Mouse (Mus musculus) lung, postnatal 0 days (tissue): ENCODE data around the gene Wdr92. TPM values are rescaled to one million over a fixed set of nuclear protein-coding genes. Genes with fewer than 3 reads are reported as not detected.
A peak's percentile ranks its signal among the peaks of the same experiment; 100 is the strongest.

Experiments
- ATAC-seq: fragments of 200-750 bp; cut with Nextera tagmentation; 2 replicates; pipeline ENCODE4 v1.8.0; 2017; ENCODE audit warnings: moderate library complexity
- DNase-seq: peaks from one replicate; pipeline ENCODE4 v3.0.0-alpha.2; 2016; ENCODE audit warnings: low spot score
- H3K27ac ChIP-seq: fragments of 300-500 bp; sonication (generic); 2 replicates; pipeline ENCODE4 v1.5.1; 2014; ENCODE audit warnings: antibody characterized with exemption, mild to moderate bottlenecking, low read length, mixed read lengths
- H3K27me3 ChIP-seq: fragments of 300-500 bp; sonication (generic); replicated peaks from 2 replicates; pipeline ENCODE4 v1.6.1; 2014; ENCODE audit warnings: low read length, mixed read lengths; ENCODE audit not compliant: insufficient read depth
- H3K36me3 ChIP-seq: fragments of 300-500 bp; sonication (generic); 2 replicates; pipeline ENCODE4 v1.6.1; 2014; ENCODE audit warnings: low read length, mixed read lengths; ENCODE audit not compliant: insufficient read depth
- H3K4me1 ChIP-seq: fragments of 300-500 bp; sonication (generic); 2 replicates; pipeline ENCODE4 v1.6.1; 2014; ENCODE audit warnings: antibody characterized with exemption, low read depth, low read length, mixed read lengths; ENCODE audit not compliant: insufficient read depth
- H3K4me2 ChIP-seq: fragments of 300-500 bp; sonication (generic); replicated peaks from 2 replicates; pipeline ENCODE4 v1.6.1; 2014; ENCODE audit warnings: low read depth, mild to moderate bottlenecking, low read length, moderate library complexity, mixed read lengths
- H3K4me3 ChIP-seq: fragments of 300-500 bp; sonication (generic); 2 replicates; pipeline ENCODE4 v1.5.1; 2014; ENCODE audit warnings: low read depth, low read length
- H3K9ac ChIP-seq: fragments of 300-500 bp; sonication (generic); replicated peaks from 2 replicates; pipeline ENCODE4 v1.6.1; 2014; ENCODE audit warnings: low read depth, mild to moderate bottlenecking
- H3K9me3 ChIP-seq: fragments of 300-500 bp; sonication (generic); 2 replicates; pipeline ENCODE4 v1.6.1; 2016; ENCODE audit warnings: low read length, mixed read lengths
- CTCF ChIP-seq: IDR thresholded peaks from 2 replicates; pipeline ENCODE4 v1.5.1; 2016; ENCODE audit warnings: antibody characterized with exemption, mild to moderate bottlenecking
- EP300 ChIP-seq: IDR thresholded peaks from 2 replicates; pipeline ENCODE4 v1.6.1; 2016; ENCODE audit warnings: antibody characterized with exemption, mild to moderate bottlenecking, control low read depth
- WGBS: fragments of 180-500 bp; shearing (Covaris S2); extraction: QIAGEN DNeasy Blood & Tissue Kit; methylation state at CpG from one replicate; pipeline ENCODE4 v1.1.7; 2014; 5-methylcytosine and 5-hydroxymethylcytosine counted together
- polyA plus RNA-seq: library from polyadenylated mRNA; unstranded; fragments of >200 nt; fragmentation: Nextera tagmentation; extraction: Ambion mirVana; gene quantifications from 2 replicates; pipeline ENCODE4 v1.2.1, GENCODE M21; 2015

Gene Wdr92
- polyA plus RNA-seq, 1 experiment from 2014 or later = 16.1 TPM

DNA sequence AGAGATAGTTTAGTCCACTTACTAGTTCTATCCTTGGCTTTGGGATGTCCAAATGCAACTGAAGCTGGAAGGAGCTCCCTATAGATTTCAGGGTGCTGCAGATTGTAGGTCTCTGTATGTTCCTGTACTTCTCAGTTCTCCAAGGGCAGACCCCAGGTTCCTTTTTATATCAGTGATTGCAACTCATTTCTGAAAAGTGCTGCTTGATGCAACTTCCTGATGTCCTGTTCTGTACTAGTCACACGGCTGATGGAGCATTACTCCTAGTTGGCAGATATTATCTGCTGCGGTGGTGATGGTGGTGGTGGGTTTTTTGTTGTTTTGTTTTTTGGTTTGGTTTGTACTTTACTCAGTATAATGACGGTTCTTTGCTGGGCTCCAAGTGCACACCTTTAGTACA is 1.2 kb upstream of the Wdr92 start:
- Histone ChIP-seq H3K4me2 (no peak overlapping the region), H3K36me3 (no peaks in the 10 kb centered on the region), H3K4me1 (peaks cover 6% of the 10 kb centered on the region; the same call in 1 of the 2 replicates), H3K4me3 (no peak overlapping the region), H3K27me3 (no peaks in the 10 kb centered on the region), H3K9me3 (no peaks in the 10 kb centered on the region), H3K27ac (no peak overlapping the region), H3K9ac (no peak overlapping the region)
- ATAC-seq = no peak
- TF ChIP-seq CTCF (no peak), EP300 (no peak)
- no peak for DNase-seq
- 58% methylated on average over 3 of the region's 3 CpGs for WGBS

DNA sequence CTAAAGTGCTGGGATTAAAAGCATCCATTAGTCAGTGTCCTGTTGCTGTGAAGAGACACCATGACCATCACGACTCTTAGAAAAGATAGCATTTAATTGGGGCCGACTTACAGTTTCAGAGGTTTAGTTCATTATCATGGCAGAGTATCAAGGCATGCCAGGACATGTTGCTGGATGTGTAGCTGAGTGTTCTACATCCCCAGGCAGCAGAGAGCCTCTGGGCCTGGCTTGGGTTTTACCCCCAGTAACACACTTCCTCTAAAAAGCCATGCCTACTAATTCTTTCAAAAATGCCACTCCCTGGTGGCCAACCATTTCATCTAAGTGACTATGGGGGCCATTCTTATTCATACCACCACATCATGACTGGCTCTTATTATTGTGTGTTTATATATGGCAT is 1.3 kb downstream of the Wdr92 start:
- H3K27ac ChIP-seq = no peak overlapping the region
- no peaks in the 10 kb centered on the region for H3K9me3 ChIP-seq
- ATAC-seq (no peak), DNase-seq (no peak)
- no peaks in the 10 kb centered on the region for H3K36me3 ChIP-seq
- 88% methylated on average over 2 of the region's 2 CpGs for WGBS
- no peak overlapping the region for H3K9ac ChIP-seq
- H3K4me3 ChIP-seq = no peak overlapping the region
- H3K27me3 ChIP-seq = no peaks in the 10 kb centered on the region
- H3K4me1 ChIP-seq = peaks cover 6% of the 10 kb centered on the region; the same call in 1 of the 2 replicates
- H3K4me2 ChIP-seq = no peak overlapping the region
- TF ChIP-seq EP300 (no peak), CTCF (no peak)

- no peak overlapping the region for H3K4me3 ChIP-seq
- no peak for ATAC-seq
- no peaks in the 10 kb centered on the region for H3K27me3 ChIP-seq
- WGBS = 90% methylated on average over 3 of the region's 3 CpGs
- H3K9ac ChIP-seq = no peak overlapping the region
- no peak overlapping the region for H3K27ac ChIP-seq
- H3K4me2 ChIP-seq = no peak overlapping the region
- H3K9me3 ChIP-seq = no peaks in the 10 kb centered on the region
- H3K36me3 ChIP-seq = no peaks in the 10 kb centered on the region
- no peaks in the 10 kb centered on the region for H3K4me1 ChIP-seq
- TF ChIP-seq EP300 (no peak), CTCF (no peak)
- no peak for DNase-seq
Observed at GRCm38 (mm10) chr11:17187649-17188048, 5.7 kb downstream of the Wdr92 start.

- Histone ChIP-seq H3K4me2 (no peak overlapping the region), H3K27me3 (no peaks in the 10 kb centered on the region), H3K27ac (no peak overlapping the region), H3K9me3 (no peaks in the 10 kb centered on the region), H3K36me3 (no peaks in the 10 kb centered on the region), H3K4me1 (no peaks in the 10 kb centered on the region), H3K9ac (no peak overlapping the region), H3K4me3 (no peak overlapping the region)
- DNase-seq (no peak), ATAC-seq (no peak)
- no peak for TF ChIP-seq CTCF
- no peak for TF ChIP-seq EP300
- WGBS = 81% methylated on average over 3 of the region's 3 CpGs
Observed at GRCm38 (mm10) chr11:17188786-17189185, 6.9 kb downstream of the Wdr92 start.

- H3K27me3 ChIP-seq = no peaks in the 10 kb centered on the region
- DNase-seq = peak; percentile 49
Observed at GRCm38 (mm10) chr11:17192151-17192844, 10.4 kb downstream of the Wdr92 start.

DNA sequence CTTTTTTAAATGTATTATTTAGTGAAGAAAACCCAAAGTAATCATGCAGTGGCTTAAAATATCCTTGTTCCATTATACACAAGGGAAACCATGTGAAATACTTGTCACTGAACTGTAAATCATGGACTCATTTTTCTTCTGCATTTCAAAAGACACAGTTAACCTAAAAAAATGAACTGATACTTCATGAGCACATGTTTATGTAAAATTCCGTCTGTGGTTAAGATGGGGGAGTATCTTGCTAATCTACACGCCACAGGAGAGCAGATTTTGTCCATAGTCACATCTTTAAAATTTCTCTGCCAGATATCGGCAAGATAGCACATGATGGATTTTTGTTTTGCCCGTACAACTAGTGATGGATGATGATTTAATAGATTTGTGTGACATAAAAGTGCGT is 17.3 kb downstream of the Wdr92 start:
- TF ChIP-seq CTCF = no peak
- no peak for TF ChIP-seq EP300
- Histone ChIP-seq H3K9ac (no peak overlapping the region), H3K4me2 (no peak overlapping the region), H3K36me3 (peaks cover 34% of the 10 kb centered on the region), H3K4me3 (no peak overlapping the region), H3K4me1 (no peaks in the 10 kb centered on the region), H3K27me3 (no peaks in the 10 kb centered on the region), H3K9me3 (no peaks in the 10 kb centered on the region), H3K27ac (no peak overlapping the region)
- no peak for ATAC-seq
- WGBS = 70% methylated on average over 5 of the region's 5 CpGs
- DNase-seq = no peak

More at GRCm38 (mm10) chr11:17192151-17192844, 10.4 kb downstream of the Wdr92 start:
- Histone ChIP-seq H3K4me3 (no peak overlapping the region), H3K4me2 (no peak overlapping the region), H3K9ac (no peak overlapping the region), H3K27ac (peak overlapping the region; percentile 32), H3K4me1 (no peaks in the 10 kb centered on the region), H3K36me3 (peaks cover 22% of the 10 kb centered on the region), H3K9me3 (no peaks in the 10 kb centered on the region)
- peak; percentile 64 for ATAC-seq
- peak; percentile 59 for TF ChIP-seq CTCF
- no peak for TF ChIP-seq EP300
- 58% methylated on average over 9 of the region's 9 CpGs for WGBS
